Mouse (Mus musculus) liver, postnatal 0 days (tissue): ENCODE measurements around the gene Rplp1. TPM values are rescaled to one million over a fixed set of nuclear protein-coding genes. Genes with fewer than 3 reads are reported as not detected.
A peak's percentile ranks its signal among the peaks of the same experiment; 100 is the strongest.

ENCODE experiments used
- ATAC-seq: fragments of 200-750 bp; cut with Nextera tagmentation; 2 replicates; pipeline ENCODE4 v1.8.0; 2017; ENCODE audit warnings: mild to moderate bottlenecking, moderate library complexity
- DNase-seq: peaks from one replicate; pipeline ENCODE4 v3.0.0-alpha.2; 2016
- H3K27ac ChIP-seq: fragments of 300-500 bp; sonication (generic); 2 replicates; pipeline ENCODE4 v1.5.1; 2014; ENCODE audit warnings: antibody characterized with exemption, moderate library complexity, mild to moderate bottlenecking, low read depth
- H3K27me3 ChIP-seq: fragments of 300-500 bp; sonication (generic); 2 replicates; pipeline ENCODE4 v1.6.1; 2014; ENCODE audit warnings: low read length, control low read depth, mixed read lengths; ENCODE audit not compliant: insufficient read depth
- H3K36me3 ChIP-seq: fragments of 300-500 bp; sonication (generic); replicated peaks from 2 replicates; pipeline ENCODE4 v1.6.1; 2014; ENCODE audit warnings: mild to moderate bottlenecking, control low read depth, low read length, moderate library complexity, mixed read lengths; ENCODE audit not compliant: insufficient read depth
- H3K4me1 ChIP-seq: fragments of 300-500 bp; sonication (generic); 2 replicates; pipeline ENCODE4 v1.6.1; 2014; ENCODE audit warnings: antibody characterized with exemption, mild to moderate bottlenecking, control low read depth; ENCODE audit not compliant: insufficient read depth
- H3K4me2 ChIP-seq: fragments of 300-500 bp; sonication (generic); 2 replicates; pipeline ENCODE4 v1.6.1; 2014; ENCODE audit warnings: low read depth, mild to moderate bottlenecking, low read length, moderate library complexity, mixed read lengths
- H3K4me3 ChIP-seq: fragments of 300-500 bp; sonication (generic); 2 replicates; pipeline ENCODE4 v1.5.1; 2014; ENCODE audit warnings: low read depth, low read length
- H3K9ac ChIP-seq: fragments of 300-500 bp; sonication (generic); replicated peaks from 2 replicates; pipeline ENCODE4 v1.6.1; 2014; ENCODE audit warnings: mild to moderate bottlenecking, moderate library complexity
- H3K9me3 ChIP-seq: fragments of 300-500 bp; sonication (generic); 2 replicates; pipeline ENCODE4 v1.6.1; 2016; ENCODE audit warnings: mild to moderate bottlenecking, control low read depth, low read length, mixed read lengths
- CTCF ChIP-seq: sonication (generic); IDR thresholded peaks from 2 replicates; pipeline ENCODE4 v1.5.1; 2016; ENCODE audit warnings: antibody characterized with exemption, low read depth
- EP300 ChIP-seq: IDR thresholded peaks from 2 replicates; pipeline ENCODE4 v1.6.1; 2016; ENCODE audit warnings: antibody characterized with exemption, low read depth, mild to moderate bottlenecking
- WGBS: fragments of 180-500 bp; shearing (Covaris S2); extraction: QIAGEN DNeasy Blood & Tissue Kit; methylation state at CpG from one replicate; pipeline ENCODE4 v1.1.7; 2014; ENCODE audit not compliant: insufficient replicate concordance; 5-methylcytosine and 5-hydroxymethylcytosine counted together
- polyA plus RNA-seq: library from polyadenylated mRNA; unstranded; fragments of >200 nt; fragmentation: Nextera tagmentation; extraction: Ambion mirVana; gene quantifications from 2 replicates; pipeline ENCODE4 v1.2.1, GENCODE M21; 2015

The Rplp1 gene
- polyA plus RNA-seq, 1 experiment from 2014 or later = 1,022 TPM

DNA sequence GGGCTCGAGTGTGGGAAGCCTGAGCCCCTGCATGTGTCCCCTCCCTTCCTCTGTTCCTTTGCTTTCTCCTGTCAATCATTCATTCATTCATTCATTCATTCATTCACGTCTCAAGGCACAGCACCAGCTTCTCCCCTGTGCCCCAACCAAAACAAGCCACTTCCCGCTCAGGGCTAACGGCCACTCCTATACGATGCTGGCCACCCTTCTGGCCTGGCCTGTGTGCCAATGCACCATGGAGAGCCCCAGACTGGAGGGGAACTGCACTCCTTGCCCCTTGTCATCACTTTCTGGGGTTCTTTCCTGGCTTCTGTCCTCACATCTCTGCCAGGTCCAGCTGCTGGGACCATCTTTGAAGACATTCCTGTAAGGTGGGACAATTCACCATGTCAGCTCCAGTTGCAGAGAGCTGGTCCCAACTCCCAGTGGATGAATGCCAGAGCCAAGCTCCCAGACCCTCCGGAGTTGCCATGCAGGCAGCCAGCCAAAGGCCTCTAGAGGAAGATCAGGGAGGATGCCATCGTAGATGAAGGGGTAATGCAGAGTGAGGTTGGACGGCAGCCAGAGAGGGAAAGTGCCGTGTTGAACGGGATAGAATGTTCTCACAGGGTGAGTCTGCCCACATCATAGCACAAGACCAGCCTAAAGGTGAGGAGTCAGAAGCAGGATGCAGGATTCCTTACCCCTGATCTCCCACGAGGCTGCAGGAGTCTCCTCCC, 26.5 kb downstream of the Rplp1 start:
- Histone ChIP-seq H3K9ac (no peak overlapping the region), H3K36me3 (no peaks in the 10 kb centered on the region), H3K9me3 (no peaks in the 10 kb centered on the region), H3K4me3 (no peak overlapping the region), H3K27ac (no peak overlapping the region), H3K4me2 (no peak overlapping the region), H3K4me1 (no peaks in the 10 kb centered on the region), H3K27me3 (no peaks in the 10 kb centered on the region)
- no peak for TF ChIP-seq CTCF
- no peak for TF ChIP-seq EP300
- no peak for DNase-seq
- WGBS = 69% methylated on average over 10 of the region's 11 CpGs
- ATAC-seq = no peak

DNA sequence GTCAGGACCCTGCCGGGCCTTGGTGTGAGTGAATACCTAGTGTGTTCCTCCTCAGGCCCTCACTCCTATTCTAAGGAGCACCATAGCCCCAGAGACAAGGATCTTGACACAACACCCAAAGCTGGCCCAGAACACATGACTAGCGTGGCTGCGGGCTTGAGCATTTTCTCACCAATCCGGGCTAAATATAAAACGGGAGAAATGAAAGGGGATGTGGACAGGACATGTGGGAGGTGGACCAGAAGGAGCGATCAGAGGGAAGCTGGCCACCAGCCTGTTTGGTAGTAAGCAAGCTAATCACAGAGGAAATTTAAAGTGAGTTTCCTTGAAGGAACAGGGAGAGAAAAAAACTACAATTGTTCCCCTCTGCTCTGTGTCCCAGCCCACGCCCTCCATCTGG, 28.4 kb downstream of the Rplp1 start:
- Histone ChIP-seq H3K4me2 (no peak overlapping the region), H3K9ac (no peak overlapping the region), H3K27me3 (no peaks in the 10 kb centered on the region), H3K4me3 (no peak overlapping the region), H3K9me3 (no peaks in the 10 kb centered on the region), H3K27ac (no peak overlapping the region), H3K4me1 (no peaks in the 10 kb centered on the region), H3K36me3 (no peaks in the 10 kb centered on the region)
- 69% methylated on average over 7 of the region's 7 CpGs for WGBS
- TF ChIP-seq EP300 = no peak
- no peak for TF ChIP-seq CTCF
- no peak for ATAC-seq
- DNase-seq = no peak

DNA sequence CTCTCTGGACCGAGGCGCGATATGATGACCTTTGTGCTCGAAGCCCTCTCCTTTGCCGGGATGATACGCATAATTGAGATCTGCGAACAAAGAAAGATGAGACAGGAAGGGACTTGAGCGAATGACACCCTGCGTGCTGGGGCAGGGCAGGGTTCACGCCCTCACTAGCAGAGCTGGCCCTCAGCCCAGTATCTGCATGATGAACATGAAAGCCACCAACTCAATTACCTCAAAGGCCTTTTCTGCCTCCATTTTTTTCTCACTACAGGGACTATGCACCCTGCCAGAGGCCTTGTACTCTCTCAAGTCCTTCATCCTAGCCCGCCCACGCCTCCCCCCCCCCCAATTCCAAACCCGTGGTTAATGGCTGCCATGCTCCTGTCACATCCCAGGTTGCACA, 29.4 kb downstream of the Rplp1 start:
- Histone ChIP-seq H3K4me3 (no peak overlapping the region), H3K4me2 (no peak overlapping the region), H3K9me3 (no peaks in the 10 kb centered on the region), H3K27ac (no peak overlapping the region), H3K9ac (no peak overlapping the region), H3K36me3 (no peaks in the 10 kb centered on the region), H3K4me1 (no peaks in the 10 kb centered on the region), H3K27me3 (no peaks in the 10 kb centered on the region)
- DNase-seq = peak; percentile 43
- peak; percentile 35; the same call in 1 of the 2 replicates for ATAC-seq
- TF ChIP-seq EP300 (no peak), CTCF (no peak)
- WGBS = 68% methylated on average over 13 of the region's 13 CpGs

DNA sequence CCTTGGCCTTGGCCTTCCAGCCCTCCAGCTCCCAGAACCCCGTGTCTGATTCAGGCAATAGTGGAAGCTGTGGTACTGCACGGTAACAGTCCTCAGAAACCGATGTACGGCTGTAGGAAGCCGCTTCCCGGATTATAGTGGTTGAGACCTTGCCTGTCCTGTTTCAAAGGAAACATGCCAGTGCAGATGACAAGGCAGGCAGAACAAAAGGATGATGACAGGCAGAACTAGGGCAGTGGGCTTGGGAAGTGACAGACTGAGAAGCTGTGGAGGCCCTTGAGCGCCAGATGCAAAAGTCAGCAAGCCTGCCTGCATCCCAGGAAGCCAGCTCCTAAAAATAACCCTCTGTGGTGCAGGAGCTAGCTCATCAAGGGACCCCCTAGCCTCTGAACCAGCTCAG, 30.0 kb downstream of the Rplp1 start:
- no peak for TF ChIP-seq CTCF
- TF ChIP-seq EP300 = no peak
- H3K9ac ChIP-seq = no peak overlapping the region
- DNase-seq (no peak), ATAC-seq (no peak)
- WGBS = 79% methylated on average over 7 of the region's 7 CpGs
- no peaks in the 10 kb centered on the region for H3K9me3 ChIP-seq
- no peak overlapping the region for H3K4me2 ChIP-seq
- H3K27ac ChIP-seq = no peak overlapping the region
- H3K27me3 ChIP-seq = no peaks in the 10 kb centered on the region
- H3K36me3 ChIP-seq = no peaks in the 10 kb centered on the region
- no peak overlapping the region for H3K4me3 ChIP-seq
- no peaks in the 10 kb centered on the region for H3K4me1 ChIP-seq

DNA sequence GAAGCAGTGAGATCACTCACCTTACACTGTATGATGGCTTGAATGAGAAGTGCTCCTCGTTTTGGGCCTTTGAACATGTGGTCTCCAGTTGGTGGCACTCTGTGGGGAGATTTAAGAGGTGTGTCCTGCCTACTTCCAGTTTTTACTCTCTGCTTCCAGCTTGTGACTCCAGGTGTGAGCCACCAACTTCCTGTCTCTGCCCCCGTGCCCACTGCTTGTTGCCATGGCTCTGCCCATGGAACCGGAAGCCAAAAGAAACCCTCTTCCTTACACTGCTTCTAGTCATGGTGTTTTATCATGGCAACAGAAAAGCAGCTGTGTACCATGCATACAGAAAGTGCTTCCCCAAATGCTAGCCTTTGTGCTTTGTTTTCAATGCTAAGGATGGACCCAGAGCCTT, 32.2 kb downstream of the Rplp1 start:
- TF ChIP-seq EP300 = no peak
- no peak for TF ChIP-seq CTCF
- H3K4me1 ChIP-seq = peaks cover 2% of the 10 kb centered on the region; the same call in 1 of the 2 replicates
- no peak overlapping the region for H3K27ac ChIP-seq
- H3K36me3 ChIP-seq = no peaks in the 10 kb centered on the region
- no peak overlapping the region for H3K4me2 ChIP-seq
- no peaks in the 10 kb centered on the region for H3K9me3 ChIP-seq
- WGBS = 33% methylated on average over 3 of the region's 3 CpGs
- H3K27me3 ChIP-seq = no peaks in the 10 kb centered on the region
- H3K9ac ChIP-seq = no peak overlapping the region
- ATAC-seq = no peak
- DNase-seq = no peak
- H3K4me3 ChIP-seq = no peak overlapping the region

DNA sequence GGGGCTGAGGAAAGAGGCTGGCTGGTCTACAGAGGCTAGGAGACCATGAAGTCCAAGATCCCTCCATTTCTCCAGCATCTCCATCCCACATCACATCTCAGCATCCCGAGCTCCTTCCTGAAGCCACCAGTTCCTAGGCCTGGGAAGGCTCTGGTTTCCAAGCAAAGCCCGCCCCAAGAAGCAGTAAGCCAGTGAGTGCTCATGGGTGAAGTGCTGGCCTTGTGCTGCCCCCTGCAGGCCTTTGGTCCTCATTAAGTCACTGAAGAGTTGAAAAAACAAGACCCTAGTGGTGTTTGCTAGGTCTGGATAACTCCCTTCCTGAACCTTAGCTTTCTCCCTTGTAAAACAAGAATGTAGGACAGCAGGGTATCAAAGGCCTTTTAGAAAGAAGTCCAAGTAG, 35.5 kb downstream of the Rplp1 start:
- Histone ChIP-seq H3K4me1 (peaks cover 2% of the 10 kb centered on the region; the same call in 1 of the 2 replicates), H3K27me3 (no peaks in the 10 kb centered on the region), H3K4me3 (no peak overlapping the region), H3K9me3 (no peaks in the 10 kb centered on the region), H3K9ac (no peak overlapping the region), H3K36me3 (no peaks in the 10 kb centered on the region), H3K27ac (no peak overlapping the region), H3K4me2 (no peak overlapping the region)
- 35% methylated on average over 2 of the region's 2 CpGs for WGBS
- ATAC-seq (no peak), DNase-seq (peak; percentile 75)
- TF ChIP-seq EP300 (no peak), CTCF (peak; percentile 75)
